Mouse (Mus musculus): Measurements from ENCODE around the gene Bmpr2. TPM values are rescaled to one million over a fixed set of nuclear protein-coding genes. Genes with fewer than 3 reads are reported as not detected.

Gene Bmpr2
- polyA plus RNA-seq, 1 experiment from 2014 or later, result 12.7 TPM

DNA sequence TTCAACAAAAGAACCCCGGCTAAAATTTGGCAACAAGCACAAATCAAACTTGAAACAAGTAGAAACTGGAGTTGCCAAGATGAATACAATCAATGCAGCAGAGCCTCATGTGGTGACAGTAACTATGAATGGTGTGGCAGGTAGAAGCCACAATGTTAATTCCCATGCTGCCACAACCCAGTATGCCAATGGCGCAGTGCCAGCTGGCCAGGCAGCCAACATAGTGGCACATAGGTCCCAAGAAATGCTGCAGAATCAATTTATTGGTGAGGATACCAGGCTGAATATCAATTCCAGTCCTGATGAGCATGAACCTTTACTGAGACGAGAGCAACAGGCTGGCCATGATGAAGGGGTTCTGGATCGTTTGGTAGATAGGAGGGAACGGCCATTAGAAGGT is 104.8 kb downstream of the Bmpr2 start:
- H3K9ac ChIP-seq (ENCODE audit: low read depth, low read length), result no peak overlapping the region
- H3K9me3 ChIP-seq (replicated peaks; ENCODE audit: control insufficient read depth, low read length), result no peaks in the 10 kb centered on the region
- 87% methylated on average over 5 of the region's 5 CpGs for WGBS (ENCODE audit: insufficient replicate concordance)
- H3K4me1 ChIP-seq (ENCODE audit: control insufficient read depth, insufficient read depth, low read length), result 0 out of 2 replicates have a peak, but pooled peaks cover 3% of the 10 kb centered on the region
- no peak for ATAC-seq (replicated peaks; ENCODE audit: insufficient number of reproducible peaks, low FRiP score, low TSS enrichment)
- no peaks in the 10 kb centered on the region for H3K27me3 ChIP-seq (ENCODE audit: control insufficient read depth, insufficient read depth, low read length)
- H3K4me3 ChIP-seq (ENCODE audit: low read depth, low read length), result no peak overlapping the region
- no peak overlapping the region for H3K4me2 ChIP-seq
- no peak overlapping the region for H3K27ac ChIP-seq (ENCODE audit: low read depth, low read length)
- peaks cover 17% of the 10 kb centered on the region for H3K36me3 ChIP-seq (ENCODE audit: control insufficient read depth, insufficient read depth, low read length)

GRCm38 (mm10) chr1:59874023-59874422 is 110.8 kb downstream of the Bmpr2 start:
- no peaks in the 10 kb centered on the region for H3K9me3 ChIP-seq (replicated peaks; ENCODE audit: control insufficient read depth, low read length)
- ATAC-seq (replicated peaks; ENCODE audit: insufficient number of reproducible peaks, low FRiP score, low TSS enrichment), result no peak
- 0 out of 2 replicates have a peak, but pooled peaks cover 3% of the 10 kb centered on the region for H3K4me1 ChIP-seq (ENCODE audit: control insufficient read depth, insufficient read depth, low read length)
- H3K27me3 ChIP-seq (ENCODE audit: control insufficient read depth, insufficient read depth, low read length), result no peaks in the 10 kb centered on the region
- WGBS (ENCODE audit: insufficient replicate concordance), result 81% methylated on average over 3 of the region's 3 CpGs
- H3K4me3 ChIP-seq (ENCODE audit: low read depth, low read length), result no peak overlapping the region
- peaks cover 5% of the 10 kb centered on the region for H3K36me3 ChIP-seq (ENCODE audit: control insufficient read depth, insufficient read depth, low read length)
- H3K4me2 ChIP-seq, result no peak overlapping the region
- H3K27ac ChIP-seq (ENCODE audit: low read depth, low read length), result no peak overlapping the region
- no peak overlapping the region for H3K9ac ChIP-seq (ENCODE audit: low read depth, low read length)

DNA sequence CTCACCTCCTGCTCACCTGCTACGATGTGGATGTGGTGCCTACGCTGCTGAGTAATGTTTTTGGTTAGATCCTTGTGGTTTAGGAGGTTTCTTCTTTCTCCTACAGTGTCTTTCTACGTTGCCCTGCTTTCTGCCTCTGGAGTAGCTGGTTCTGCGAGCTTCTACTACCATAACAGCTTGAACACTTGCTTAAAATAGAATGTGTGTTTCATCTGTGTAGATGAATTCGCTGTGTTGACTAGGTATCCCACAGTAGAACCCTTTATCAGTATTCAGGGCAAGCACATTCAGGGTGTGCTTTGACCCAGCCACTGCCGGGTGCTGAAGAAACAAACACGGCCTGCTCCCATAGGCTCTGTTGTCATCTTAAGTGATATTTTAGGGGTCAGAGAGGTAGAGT is 114.9 kb downstream of the Bmpr2 start:
- Histone ChIP-seq H3K27ac (ENCODE audit: low read depth, low read length) (no peak overlapping the region), H3K4me2 (no peak overlapping the region), H3K9me3 (replicated peaks; ENCODE audit: control insufficient read depth, low read length) (no peaks in the 10 kb centered on the region), H3K9ac (ENCODE audit: low read depth, low read length) (no peak overlapping the region), H3K4me1 (ENCODE audit: control insufficient read depth, insufficient read depth, low read length) (0 out of 2 replicates have a peak, but pooled peaks cover 2% of the 10 kb centered on the region), H3K27me3 (ENCODE audit: control insufficient read depth, insufficient read depth, low read length) (no peaks in the 10 kb centered on the region), H3K4me3 (ENCODE audit: low read depth, low read length) (no peak overlapping the region), H3K36me3 (ENCODE audit: control insufficient read depth, insufficient read depth, low read length) (no peaks in the 10 kb centered on the region)
- 65% methylated on average over 7 of the region's 7 CpGs for WGBS (ENCODE audit: insufficient replicate concordance)
- ATAC-seq (replicated peaks; ENCODE audit: insufficient number of reproducible peaks, low FRiP score, low TSS enrichment), result no peak

DNA sequence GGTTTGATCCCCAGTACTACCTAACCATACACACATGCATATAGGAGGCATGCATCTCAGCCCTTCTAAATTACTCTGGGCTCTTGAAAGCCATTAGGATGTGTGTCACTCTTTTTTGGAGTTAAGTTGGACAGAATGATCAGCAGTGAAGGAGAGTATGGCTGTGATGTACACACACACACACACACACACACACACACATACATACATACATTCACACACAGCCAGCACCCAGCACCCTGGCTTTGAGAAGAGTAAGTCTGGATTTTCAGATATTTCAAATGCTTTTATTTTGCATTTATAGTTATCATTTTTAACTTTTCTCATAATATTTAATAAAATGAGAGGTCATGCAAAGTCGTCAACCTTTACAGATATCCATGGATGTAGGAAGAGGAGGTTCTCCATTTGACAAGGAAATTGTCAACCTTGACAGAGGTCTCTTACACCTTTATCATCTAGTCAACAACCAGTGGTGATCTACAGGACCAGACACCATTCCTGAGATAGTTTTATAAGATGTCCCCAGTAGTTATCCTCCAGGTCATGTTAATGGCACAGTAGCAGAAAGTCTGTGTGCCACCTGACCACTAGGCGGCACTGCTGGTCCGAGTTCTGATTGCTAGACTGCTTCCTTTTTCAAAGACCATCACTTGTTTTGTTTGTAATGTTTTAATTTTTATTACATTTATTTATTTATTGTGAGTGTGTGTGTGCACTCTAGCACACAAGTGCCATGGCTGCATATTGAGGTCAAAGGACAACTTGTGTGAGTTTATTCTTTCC is 120.3 kb downstream of the Bmpr2 start:
- ATAC-seq (replicated peaks; ENCODE audit: insufficient number of reproducible peaks, low FRiP score, low TSS enrichment), result no peak
- Histone ChIP-seq H3K9me3 (replicated peaks; ENCODE audit: control insufficient read depth, low read length) (no peaks in the 10 kb centered on the region), H3K27me3 (ENCODE audit: control insufficient read depth, insufficient read depth, low read length) (no peaks in the 10 kb centered on the region), H3K4me3 (ENCODE audit: low read depth, low read length) (no peak overlapping the region), H3K4me2 (no peak overlapping the region), H3K36me3 (ENCODE audit: control insufficient read depth, insufficient read depth, low read length) (no peaks in the 10 kb centered on the region), H3K27ac (ENCODE audit: low read depth, low read length) (no peak overlapping the region), H3K4me1 (ENCODE audit: control insufficient read depth, insufficient read depth, low read length) (peaks cover 9% of the 10 kb centered on the region), H3K9ac (ENCODE audit: low read depth, low read length) (no peak overlapping the region)
- WGBS (ENCODE audit: insufficient replicate concordance), result 33% methylated on average over 3 of the region's 3 CpGs

DNA sequence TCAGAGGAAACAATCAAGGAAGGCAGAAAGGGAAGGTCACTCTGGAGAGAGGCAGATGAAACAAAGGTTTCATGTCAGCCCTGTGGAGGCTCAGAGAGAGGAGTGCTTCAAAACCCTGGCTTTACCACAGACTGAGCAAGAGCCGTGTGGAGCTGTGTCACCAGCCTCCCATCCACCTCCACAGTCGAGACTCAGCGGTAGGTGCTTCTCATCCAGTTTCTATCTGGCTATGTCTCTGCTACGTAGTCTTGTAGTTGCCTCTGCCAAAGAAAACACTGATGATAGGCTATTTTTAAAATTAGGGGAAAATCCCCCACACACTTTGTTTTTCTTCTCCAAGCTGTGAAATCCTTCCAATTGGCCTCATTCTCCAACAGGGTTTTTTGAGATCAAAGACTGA is 123.7 kb downstream of the Bmpr2 start:
- Histone ChIP-seq H3K4me2 (no peak overlapping the region), H3K9ac (ENCODE audit: low read depth, low read length) (no peak overlapping the region), H3K4me3 (ENCODE audit: low read depth, low read length) (no peak overlapping the region), H3K9me3 (replicated peaks; ENCODE audit: control insufficient read depth, low read length) (no peaks in the 10 kb centered on the region), H3K4me1 (ENCODE audit: control insufficient read depth, insufficient read depth, low read length) (peaks cover 9% of the 10 kb centered on the region), H3K27ac (ENCODE audit: low read depth, low read length) (no peak overlapping the region), H3K27me3 (ENCODE audit: control insufficient read depth, insufficient read depth, low read length) (no peaks in the 10 kb centered on the region), H3K36me3 (ENCODE audit: control insufficient read depth, insufficient read depth, low read length) (no peaks in the 10 kb centered on the region)
- ATAC-seq (replicated peaks; ENCODE audit: insufficient number of reproducible peaks, low FRiP score, low TSS enrichment), result no peak
- 34% methylated on average over 4 of the region's 4 CpGs for WGBS (ENCODE audit: insufficient replicate concordance)

GRCm38 (mm10) chr1:59888018-59888417 is 124.8 kb downstream of the Bmpr2 start:
- H3K9ac ChIP-seq (ENCODE audit: low read depth, low read length), result no peak overlapping the region
- H3K36me3 ChIP-seq (ENCODE audit: control insufficient read depth, insufficient read depth, low read length), result no peaks in the 10 kb centered on the region
- no peak overlapping the region for H3K4me3 ChIP-seq (ENCODE audit: low read depth, low read length)
- no peak overlapping the region for H3K27ac ChIP-seq (ENCODE audit: low read depth, low read length)
- no peaks in the 10 kb centered on the region for H3K9me3 ChIP-seq (replicated peaks; ENCODE audit: control insufficient read depth, low read length)
- H3K27me3 ChIP-seq (ENCODE audit: control insufficient read depth, insufficient read depth, low read length), result no peaks in the 10 kb centered on the region
- H3K4me2 ChIP-seq, result no peak overlapping the region
- H3K4me1 ChIP-seq (ENCODE audit: control insufficient read depth, insufficient read depth, low read length), result peaks cover 8% of the 10 kb centered on the region
- no peak for ATAC-seq (replicated peaks; ENCODE audit: insufficient number of reproducible peaks, low FRiP score, low TSS enrichment)

GRCm38 (mm10) chr1:59891185-59891584 is 128.0 kb downstream of the Bmpr2 start:
- H3K9ac ChIP-seq (ENCODE audit: low read depth, low read length), result no peak overlapping the region
- H3K4me1 ChIP-seq (ENCODE audit: control insufficient read depth, insufficient read depth, low read length), result peaks cover 7% of the 10 kb centered on the region
- no peak overlapping the region for H3K4me3 ChIP-seq (ENCODE audit: low read depth, low read length)
- ATAC-seq (replicated peaks; ENCODE audit: insufficient number of reproducible peaks, low FRiP score, low TSS enrichment), result no peak
- H3K36me3 ChIP-seq (ENCODE audit: control insufficient read depth, insufficient read depth, low read length), result no peaks in the 10 kb centered on the region
- WGBS (ENCODE audit: insufficient replicate concordance), result 83% methylated on average over 4 of the region's 4 CpGs
- no peak overlapping the region for H3K4me2 ChIP-seq
- no peak overlapping the region for H3K27ac ChIP-seq (ENCODE audit: low read depth, low read length)
- no peaks in the 10 kb centered on the region for H3K27me3 ChIP-seq (ENCODE audit: control insufficient read depth, insufficient read depth, low read length)
- no peaks in the 10 kb centered on the region for H3K9me3 ChIP-seq (replicated peaks; ENCODE audit: control insufficient read depth, low read length)

DNA sequence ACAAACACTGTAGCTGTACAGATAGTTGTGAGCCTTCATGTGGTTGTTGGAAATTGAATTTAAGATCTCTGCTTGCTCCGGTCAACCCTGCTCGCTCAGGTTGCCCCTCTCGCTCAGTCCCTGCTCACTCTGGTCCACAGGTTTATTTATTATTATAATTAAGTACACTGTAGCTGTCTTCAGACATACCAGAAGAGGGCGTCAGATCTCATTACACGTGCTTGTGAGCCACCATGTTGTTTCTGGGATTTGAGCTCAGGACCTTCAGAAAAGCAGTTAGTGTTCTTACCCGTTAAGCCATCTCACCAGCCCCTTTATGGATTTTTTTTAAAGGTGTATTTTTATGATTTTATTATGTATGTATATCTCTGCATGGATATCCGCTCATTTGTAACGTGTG is 129.6 kb downstream of the Bmpr2 start:
- H3K9me3 ChIP-seq (replicated peaks; ENCODE audit: control insufficient read depth, low read length), result no peaks in the 10 kb centered on the region
- H3K4me3 ChIP-seq (ENCODE audit: low read depth, low read length), result no peak overlapping the region
- ATAC-seq (replicated peaks; ENCODE audit: insufficient number of reproducible peaks, low FRiP score, low TSS enrichment), result no peak
- H3K36me3 ChIP-seq (ENCODE audit: control insufficient read depth, insufficient read depth, low read length), result no peaks in the 10 kb centered on the region
- no peak overlapping the region for H3K9ac ChIP-seq (ENCODE audit: low read depth, low read length)
- H3K4me2 ChIP-seq, result no peak overlapping the region
- H3K4me1 ChIP-seq (ENCODE audit: control insufficient read depth, insufficient read depth, low read length), result peaks cover 4% of the 10 kb centered on the region
- no peak overlapping the region for H3K27ac ChIP-seq (ENCODE audit: low read depth, low read length)
- 88% methylated on average over 8 of the region's 8 CpGs for WGBS (ENCODE audit: insufficient replicate concordance)
- no peaks in the 10 kb centered on the region for H3K27me3 ChIP-seq (ENCODE audit: control insufficient read depth, insufficient read depth, low read length)

DNA sequence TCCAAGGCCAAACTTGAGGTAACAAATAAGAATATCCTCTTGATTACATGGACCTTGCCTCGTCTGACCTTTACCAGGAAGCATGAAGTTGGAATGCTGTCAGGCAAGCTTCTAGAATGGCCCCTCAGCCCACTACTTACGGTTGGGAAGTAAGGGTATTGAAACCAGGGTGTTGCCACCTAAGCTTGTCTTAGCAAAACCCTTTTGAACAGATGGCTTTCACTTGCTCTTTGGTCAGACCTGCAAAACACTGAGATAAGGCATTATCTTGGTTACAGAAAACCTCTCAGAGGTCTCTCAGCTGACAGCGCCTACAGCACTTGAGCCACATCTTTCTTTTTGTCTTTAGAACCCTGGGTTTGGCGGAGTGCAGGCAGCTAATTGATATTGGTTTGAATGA is 130.8 kb downstream of the Bmpr2 start:
- Histone ChIP-seq H3K4me3 (ENCODE audit: low read depth, low read length) (no peak overlapping the region), H3K4me2 (no peak overlapping the region), H3K27ac (ENCODE audit: low read depth, low read length) (no peak overlapping the region), H3K9ac (ENCODE audit: low read depth, low read length) (no peak overlapping the region), H3K4me1 (ENCODE audit: control insufficient read depth, insufficient read depth, low read length) (no peaks in the 10 kb centered on the region), H3K27me3 (ENCODE audit: control insufficient read depth, insufficient read depth, low read length) (no peaks in the 10 kb centered on the region), H3K36me3 (ENCODE audit: control insufficient read depth, insufficient read depth, low read length) (no peaks in the 10 kb centered on the region), H3K9me3 (replicated peaks; ENCODE audit: control insufficient read depth, low read length) (no peaks in the 10 kb centered on the region)
- ATAC-seq (replicated peaks; ENCODE audit: insufficient number of reproducible peaks, low FRiP score, low TSS enrichment), result no peak
- 35% methylated on average over 4 of the region's 4 CpGs for WGBS (ENCODE audit: insufficient replicate concordance)

Measured in heart, embryonic 11.5 days (tissue).